Mouse (Mus musculus) testis, adult 2 months (tissue): ENCODE data around the gene Erich6b. TPM values are rescaled to one million over a fixed set of nuclear protein-coding genes. Genes with fewer than 3 reads are reported as not detected.

Source experiments
- H3K27ac ChIP-seq: fragments of 200-500 bp; 2 replicates; pipeline ENCODE4 v1.5.1; 2012; ENCODE audit warnings: low read depth, low read length; ENCODE audit not compliant: control insufficient read depth, insufficient read depth
- H3K27me3 ChIP-seq: fragments of 200-500 bp; 2 replicates; pipeline ENCODE4 v1.6.1; 2012; ENCODE audit warnings: mild to moderate bottlenecking, low read length, moderate library complexity; ENCODE audit not compliant: control insufficient read depth, insufficient read depth
- H3K36me3 ChIP-seq: fragments of 200-500 bp; 2 replicates; pipeline ENCODE4 v1.6.1; 2012; ENCODE audit warnings: mild to moderate bottlenecking, low read length; ENCODE audit not compliant: control insufficient read depth, insufficient read depth
- H3K4me1 ChIP-seq: fragments of 200-500 bp; 2 replicates; pipeline ENCODE4 v1.6.1; 2012; ENCODE audit warnings: low read length; ENCODE audit not compliant: control insufficient read depth, insufficient read depth
- H3K4me3 ChIP-seq: fragments of 200-500 bp; 2 replicates; pipeline ENCODE4 v1.5.1; 2012; ENCODE audit warnings: low read depth, mild to moderate bottlenecking, low read length, moderate library complexity, mixed read lengths; ENCODE audit not compliant: control insufficient read depth
- CTCF ChIP-seq: fragments of 200-500 bp; IDR thresholded peaks from 2 replicates; pipeline ENCODE4 v1.5.1; 2012; ENCODE audit warnings: low read depth, mild to moderate bottlenecking, inconsistent platforms, low read length, moderate library complexity; ENCODE audit not compliant: control insufficient read depth, insufficient read depth, insufficient replicate concordance
- POLR2A ChIP-seq: fragments of 200-500 bp; IDR thresholded peaks from 2 replicates; pipeline ENCODE4 v1.6.1; 2012; ENCODE audit warnings: low read depth, mild to moderate bottlenecking, inconsistent platforms, low read length, moderate library complexity; ENCODE audit not compliant: control insufficient read depth
- polyA plus RNA-seq: library from polyadenylated mRNA; depleted of rRNA; stranded (reverse); fragments of >200 nt; gene quantifications from 2 replicates; pipeline ENCODE4 v1.2.3, GENCODE M21; 2012

Gene Erich6b
- polyA plus RNA-seq, 1 experiment = 2.7 TPM

DNA sequence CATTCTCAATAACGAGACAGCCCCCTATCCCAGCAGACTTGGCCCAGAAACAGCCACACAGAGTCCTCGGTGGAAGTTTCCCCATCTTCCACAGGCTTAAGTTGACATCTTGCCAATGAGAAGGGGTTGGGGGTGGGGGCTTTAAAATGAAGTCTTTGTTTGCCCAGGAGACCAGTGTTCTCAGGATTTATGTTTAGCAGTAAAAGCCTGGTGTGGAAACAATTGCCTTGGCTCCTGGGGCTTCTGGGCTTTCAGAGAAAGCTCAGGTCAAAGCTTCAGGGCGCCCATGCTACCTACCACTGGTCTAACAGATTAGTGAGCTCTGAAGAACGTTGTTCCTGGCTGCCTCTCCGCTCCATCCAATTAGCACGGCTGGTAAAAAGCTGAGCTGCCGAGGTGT is 6.0 kb upstream of the Erich6b start:
- no peak for TF ChIP-seq CTCF
- no peak for TF ChIP-seq POLR2A
- Histone ChIP-seq H3K27ac (no peak overlapping the region), H3K27me3 (no peaks in the 10 kb centered on the region), H3K4me3 (no peak overlapping the region), H3K36me3 (no peaks in the 10 kb centered on the region), H3K4me1 (no peaks in the 10 kb centered on the region)

DNA sequence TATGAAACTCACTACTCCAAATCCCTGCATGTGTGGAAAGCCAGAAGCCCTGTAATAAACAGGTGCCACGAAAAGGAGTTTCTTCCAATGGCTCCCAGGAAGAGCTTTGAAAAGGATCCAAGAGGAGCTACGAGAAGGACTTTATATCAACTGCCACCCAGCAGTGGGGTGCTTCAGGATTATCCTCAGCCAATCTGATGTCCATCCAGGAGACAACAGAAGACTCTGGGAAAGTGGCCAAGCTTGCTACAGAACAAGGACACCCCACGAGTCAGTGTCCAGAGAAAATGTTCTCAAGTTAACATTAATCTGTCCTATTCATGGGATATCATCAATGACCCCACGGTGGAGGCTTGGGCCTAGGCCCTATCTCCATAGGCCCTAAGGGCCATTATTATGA is 4.4 kb upstream of the Erich6b start:
- Histone ChIP-seq H3K27me3 (no peaks in the 10 kb centered on the region), H3K4me3 (no peak overlapping the region), H3K27ac (no peak overlapping the region), H3K36me3 (no peaks in the 10 kb centered on the region), H3K4me1 (peaks cover 4% of the 10 kb centered on the region)
- TF ChIP-seq CTCF (no peak), POLR2A (no peak)

DNA sequence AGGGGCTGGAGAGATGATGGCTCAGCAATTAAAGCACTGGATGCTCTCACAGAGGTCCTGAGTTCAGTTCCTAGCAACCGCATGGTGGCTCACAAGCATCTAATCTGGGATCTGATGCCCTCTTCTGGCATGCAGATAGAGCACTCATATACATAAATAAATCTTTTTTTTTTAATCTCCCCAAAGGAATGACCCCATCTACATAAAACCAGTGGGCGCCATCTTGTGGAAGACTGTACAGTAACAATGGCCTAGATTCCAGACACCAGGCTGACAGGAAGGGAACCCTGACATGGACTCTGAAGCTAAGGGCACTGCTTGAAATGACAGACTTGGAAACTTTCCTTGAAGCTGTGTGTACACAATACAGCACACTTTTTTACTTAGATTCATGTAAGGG is 1.2 kb upstream of the Erich6b start:
- Histone ChIP-seq H3K27ac (no peak overlapping the region), H3K4me1 (peaks cover 7% of the 10 kb centered on the region), H3K27me3 (no peaks in the 10 kb centered on the region), H3K36me3 (no peaks in the 10 kb centered on the region), H3K4me3 (peak overlapping the region; percentile 36)
- TF ChIP-seq CTCF = no peak
- TF ChIP-seq POLR2A = no peak

DNA sequence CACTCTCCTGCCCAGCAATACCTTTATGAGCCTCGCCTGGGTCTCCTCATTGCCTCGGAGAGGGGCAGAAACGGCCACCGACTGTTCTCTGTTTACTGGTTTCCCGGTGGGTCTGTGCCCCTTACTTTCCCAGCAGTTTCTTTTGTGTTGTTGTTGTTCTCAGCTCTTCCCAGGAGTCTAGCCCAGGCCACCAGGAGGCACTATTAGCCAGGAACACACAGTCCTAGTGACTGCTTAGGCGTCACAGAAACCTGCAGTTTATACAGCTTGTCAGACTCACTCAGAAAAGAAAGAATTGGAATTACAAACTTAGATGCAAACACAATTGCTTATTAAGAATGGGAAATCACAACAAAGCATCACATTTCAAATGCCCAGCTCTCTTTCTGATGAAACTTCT is 690 bp upstream of the Erich6b start:
- peaks cover 7% of the 10 kb centered on the region for H3K4me1 ChIP-seq
- no peak for TF ChIP-seq CTCF
- no peak for TF ChIP-seq POLR2A
- H3K4me3 ChIP-seq = peak overlapping the region; percentile 69
- no peaks in the 10 kb centered on the region for H3K36me3 ChIP-seq
- no peak overlapping the region for H3K27ac ChIP-seq
- H3K27me3 ChIP-seq = no peaks in the 10 kb centered on the region

DNA sequence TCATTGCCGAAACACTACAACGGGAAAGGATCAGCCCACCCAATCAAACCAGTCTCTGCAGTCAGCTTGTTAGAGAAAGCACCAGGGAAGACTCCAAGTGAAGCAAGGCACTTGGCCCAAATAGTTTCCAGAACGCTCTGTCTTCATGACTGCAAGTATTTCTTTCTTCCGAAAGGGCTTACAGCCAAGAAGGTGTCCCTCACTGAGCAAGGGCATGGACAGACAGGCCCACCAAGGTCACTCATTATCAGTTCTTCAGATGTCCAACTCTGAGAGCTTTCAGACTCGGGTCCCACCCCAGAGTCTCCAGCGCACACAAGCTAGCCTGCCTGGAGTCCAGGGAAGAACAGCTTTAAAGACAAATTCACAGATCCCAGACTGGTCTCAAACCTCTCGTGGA is 3.4 kb downstream of the Erich6b start:
- TF ChIP-seq CTCF (no peak), POLR2A (no peak)
- Histone ChIP-seq H3K4me3 (no peak overlapping the region), H3K36me3 (no peaks in the 10 kb centered on the region), H3K27ac (peak overlapping the region; percentile 46; the same call in 1 of the 2 replicates), H3K4me1 (peaks cover 7% of the 10 kb centered on the region), H3K27me3 (no peaks in the 10 kb centered on the region)

DNA sequence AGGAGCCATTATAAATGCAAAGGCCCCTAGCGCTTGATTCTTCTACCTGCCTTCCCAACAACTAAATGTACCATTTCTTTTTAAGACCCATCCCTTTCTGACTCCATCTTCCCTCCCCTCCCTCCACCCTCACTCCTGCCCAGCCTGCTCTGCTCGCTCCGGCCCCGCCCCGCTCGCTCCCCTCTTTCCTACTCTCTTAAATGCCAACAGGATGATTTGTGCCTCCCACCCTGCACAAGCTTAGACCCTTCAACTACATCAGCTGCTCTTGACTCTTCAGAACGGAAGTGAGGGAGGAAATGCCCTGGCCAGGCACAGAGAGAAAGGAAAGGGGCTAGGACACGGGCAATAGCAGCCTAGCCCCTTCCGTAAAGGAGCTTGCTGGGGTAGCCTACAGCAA is 4.0 kb downstream of the Erich6b start:
- TF ChIP-seq POLR2A (no peak), CTCF (no peak)
- Histone ChIP-seq H3K27ac (no peak overlapping the region), H3K4me3 (no peak overlapping the region), H3K4me1 (peaks cover 7% of the 10 kb centered on the region), H3K27me3 (no peaks in the 10 kb centered on the region), H3K36me3 (no peaks in the 10 kb centered on the region)

DNA sequence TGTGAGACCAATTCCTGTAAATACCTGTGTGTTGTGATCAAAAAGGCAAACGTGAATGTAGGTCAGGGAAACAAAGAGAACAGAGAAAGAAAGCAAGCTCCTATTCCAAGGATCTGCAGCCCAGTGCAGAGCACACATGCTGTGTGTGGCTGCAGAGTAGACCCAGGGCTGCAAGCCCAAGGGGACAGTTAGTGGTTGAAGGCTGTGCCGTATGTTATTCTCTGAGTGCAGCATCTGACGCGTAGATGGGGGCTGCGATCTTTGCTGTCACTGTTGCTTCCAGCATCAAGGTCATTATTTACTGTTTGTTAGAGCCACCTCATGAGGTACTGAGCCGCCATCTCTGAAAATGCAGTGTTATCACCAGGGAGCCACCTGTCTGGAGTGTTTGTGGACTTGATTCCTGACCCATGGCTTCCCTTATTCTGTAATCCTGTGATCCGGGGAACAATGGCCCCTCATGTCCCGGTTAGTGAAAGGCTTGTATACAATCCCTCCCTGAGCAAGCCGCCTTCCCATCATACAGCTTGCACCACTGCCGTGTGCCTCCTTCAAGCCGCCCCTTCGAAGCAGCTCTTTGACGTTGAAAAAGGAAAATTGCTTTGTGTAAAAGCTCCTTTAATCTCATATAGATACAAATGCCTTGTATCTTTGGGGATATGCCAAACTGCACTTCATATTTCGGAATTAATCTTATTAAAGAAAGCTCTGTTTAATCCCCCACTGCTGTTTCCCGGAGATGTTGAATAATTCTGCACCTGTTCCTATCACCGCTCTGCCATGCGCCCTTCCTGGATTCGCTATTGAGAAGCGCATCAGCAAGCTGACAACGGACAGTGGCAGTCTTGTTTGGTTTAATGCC is 5.1 kb downstream of the Erich6b start:
- H3K27me3 ChIP-seq = no peaks in the 10 kb centered on the region
- H3K27ac ChIP-seq = no peak overlapping the region
- H3K4me1 ChIP-seq = peaks cover 3% of the 10 kb centered on the region; the same call in 1 of the 2 replicates
- H3K4me3 ChIP-seq = no peak overlapping the region
- TF ChIP-seq CTCF (no peak), POLR2A (no peak)
- H3K36me3 ChIP-seq = no peaks in the 10 kb centered on the region

DNA sequence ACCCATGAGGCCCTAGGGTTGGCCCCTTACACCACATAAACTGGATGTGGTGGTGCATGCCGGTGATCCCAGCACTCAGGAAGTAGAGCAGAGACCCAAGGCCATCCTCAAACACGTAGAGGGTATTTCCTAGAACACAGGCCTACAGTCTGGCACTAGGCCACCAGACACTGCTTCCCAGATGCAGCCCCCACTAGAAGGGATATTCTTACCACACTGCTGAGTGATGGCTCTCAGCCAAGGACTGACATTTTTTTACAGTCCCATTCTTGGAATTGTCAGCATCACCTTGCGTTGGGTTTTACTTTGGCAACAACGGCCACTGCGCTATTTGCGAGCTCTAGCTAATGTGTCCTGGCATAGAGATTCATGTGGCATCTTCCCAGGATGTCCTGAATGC is 18.9 kb downstream of the Erich6b start:
- Histone ChIP-seq H3K4me3 (no peak overlapping the region), H3K27me3 (no peaks in the 10 kb centered on the region), H3K36me3 (no peaks in the 10 kb centered on the region), H3K4me1 (no peaks in the 10 kb centered on the region), H3K27ac (no peak overlapping the region)
- TF ChIP-seq CTCF = no peak
- no peak for TF ChIP-seq POLR2A
